Mouse (Mus musculus) cerebellum, adult 8-10 months (tissue): ENCODE measurements around the gene Cenpl.

ENCODE experiments used
- DNase-seq: peaks from one replicate; pipeline ENCODE4 v3.0.0; 2022

Gene Cenpl

DNA sequence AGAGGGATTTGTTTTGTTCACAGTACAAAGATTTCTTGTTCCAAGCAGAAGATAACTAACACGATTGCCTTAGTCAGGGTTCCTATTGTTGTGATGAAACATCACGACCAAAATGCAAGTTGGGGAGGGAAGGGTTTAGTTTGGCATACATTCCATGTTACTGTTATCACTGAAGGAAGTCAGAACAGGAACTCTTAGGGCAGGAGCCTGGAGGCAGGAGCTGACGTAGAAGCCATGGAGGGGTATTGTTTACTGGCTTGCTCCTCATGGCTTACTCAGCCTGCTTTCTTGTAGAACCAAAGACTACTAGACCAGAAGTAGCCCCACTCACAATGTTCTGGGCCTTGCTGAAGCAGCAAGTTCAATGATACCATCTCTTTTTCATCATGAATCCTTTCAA is 23.5 kb upstream of the Cenpl start:
- DNase-seq: no peak

DNA sequence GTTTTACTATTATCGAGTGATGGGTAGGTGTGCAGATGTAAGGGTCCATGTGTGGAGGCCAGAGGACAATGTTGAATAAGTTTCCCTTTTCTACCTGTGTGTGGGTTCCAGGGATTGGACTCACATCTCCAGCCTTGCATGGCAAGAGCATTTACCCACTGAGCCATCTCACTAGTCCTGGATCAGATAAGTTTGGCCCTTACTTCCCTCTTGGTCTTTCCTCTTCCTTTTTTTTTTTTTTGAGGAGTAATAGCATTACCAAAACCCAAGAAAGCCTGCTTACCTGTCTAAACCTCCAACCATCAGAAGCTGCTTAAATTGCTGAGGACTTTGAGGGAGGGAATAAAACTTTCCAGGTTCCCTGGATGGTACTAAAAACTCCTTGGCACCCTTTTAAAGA is 13.3 kb upstream of the Cenpl start:
- DNase-seq: no peak

DNA sequence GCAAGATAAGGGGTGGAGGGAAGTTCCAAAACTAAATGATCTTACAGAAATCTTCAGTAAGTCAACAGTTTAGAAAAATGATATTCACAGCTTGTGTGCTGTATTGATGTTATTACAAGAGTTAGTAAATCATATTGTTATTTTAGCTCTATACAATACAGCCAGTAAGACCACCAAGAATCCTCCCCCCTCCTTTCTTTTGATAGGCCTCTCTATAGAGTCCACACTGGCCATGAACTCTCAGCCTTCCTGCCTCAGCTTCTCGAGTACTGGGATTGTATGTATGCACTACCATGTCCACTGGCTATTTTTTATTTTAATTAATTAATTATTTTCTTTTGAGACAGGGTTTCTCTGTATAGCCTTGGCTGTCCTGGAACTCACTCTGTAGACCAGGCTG is 7.2 kb upstream of the Cenpl start:
- no peak for DNase-seq

DNA sequence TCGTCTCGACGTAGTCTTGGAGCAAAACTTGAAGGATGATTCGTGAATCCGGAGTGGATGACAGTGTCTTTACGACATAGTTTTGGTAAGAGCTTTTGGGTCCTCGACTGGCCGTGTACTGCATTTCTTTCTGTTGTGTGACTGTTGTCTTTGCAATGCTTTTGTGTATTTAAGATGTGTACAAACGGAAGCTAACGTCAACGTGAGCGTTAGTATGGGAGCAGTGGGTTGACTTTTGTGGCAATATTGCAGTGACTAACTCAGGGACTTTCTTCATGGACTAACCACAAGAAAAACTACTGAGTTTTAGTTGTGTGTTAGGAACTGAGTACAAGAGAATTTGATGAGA is 733 bp downstream of the Cenpl start:
- no peak for DNase-seq

DNA sequence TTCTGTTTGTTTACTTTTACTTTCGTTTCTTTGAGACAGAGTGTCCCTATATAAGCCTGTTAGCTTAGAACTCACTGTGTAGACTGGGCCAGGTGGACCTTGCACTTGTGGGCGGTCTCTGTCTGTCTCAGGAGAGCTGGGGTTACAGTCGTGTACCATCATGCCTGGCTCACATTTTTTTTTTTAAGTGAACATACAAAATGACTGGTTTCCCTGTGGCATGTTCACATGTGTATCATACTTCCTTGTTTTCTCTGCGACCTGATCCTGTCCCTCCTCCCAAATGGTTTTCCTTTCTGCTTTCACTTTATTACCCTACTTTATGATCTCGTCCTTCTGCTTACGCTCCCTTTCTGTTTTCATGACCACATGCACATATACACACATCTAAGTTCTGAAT is 5.7 kb downstream of the Cenpl start:
- no peak for DNase-seq

DNA sequence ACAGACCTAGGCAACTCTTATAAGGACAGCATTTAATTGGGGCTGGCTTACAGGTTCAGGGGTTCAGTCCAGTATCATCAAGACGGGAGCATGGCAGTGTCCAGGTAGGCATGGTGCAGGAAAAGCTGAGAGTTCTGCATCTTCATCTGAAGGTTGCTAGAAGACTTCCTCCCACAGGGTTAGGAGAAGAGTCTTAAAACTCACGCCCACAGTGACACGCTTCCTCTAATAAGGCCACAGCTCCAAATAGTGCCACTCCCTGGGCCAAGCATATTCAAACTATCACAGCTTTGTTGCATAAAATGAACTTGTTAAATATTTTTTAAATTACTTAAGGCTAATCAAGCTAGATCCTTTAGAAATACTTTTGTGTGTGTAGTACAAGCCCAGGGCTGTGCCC is 6.7 kb downstream of the Cenpl start:
- no peak for DNase-seq

GRCm38 (mm10) chr1:161099721-161100405 is 29.4 kb downstream of the Cenpl start:
- DNase-seq: no peak

- DNase-seq: no peak
Observed at GRCm38 (mm10) chr1:161103842-161104241, 33.3 kb downstream of the Cenpl start.

DNA sequence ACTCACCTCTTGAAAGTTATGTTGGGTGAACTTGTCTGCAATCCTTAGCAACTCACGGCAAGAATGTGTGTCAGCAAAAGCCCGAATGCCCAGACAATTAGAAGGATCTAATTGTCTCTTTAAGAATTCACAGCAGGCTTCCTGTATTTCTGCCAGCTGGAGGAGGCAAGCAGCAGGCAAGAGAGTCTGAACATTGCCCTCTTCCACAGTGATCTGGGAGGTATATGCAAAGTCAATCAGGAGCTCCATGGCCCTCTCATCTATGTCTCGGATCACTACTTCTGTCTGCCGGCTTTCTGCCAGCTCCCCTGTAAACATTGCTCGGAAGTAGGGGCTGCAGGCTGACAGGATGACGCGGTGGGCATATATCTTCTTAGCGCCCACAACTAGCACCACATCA is 38.7 kb downstream of the Cenpl start:
- no peak for DNase-seq

DNA sequence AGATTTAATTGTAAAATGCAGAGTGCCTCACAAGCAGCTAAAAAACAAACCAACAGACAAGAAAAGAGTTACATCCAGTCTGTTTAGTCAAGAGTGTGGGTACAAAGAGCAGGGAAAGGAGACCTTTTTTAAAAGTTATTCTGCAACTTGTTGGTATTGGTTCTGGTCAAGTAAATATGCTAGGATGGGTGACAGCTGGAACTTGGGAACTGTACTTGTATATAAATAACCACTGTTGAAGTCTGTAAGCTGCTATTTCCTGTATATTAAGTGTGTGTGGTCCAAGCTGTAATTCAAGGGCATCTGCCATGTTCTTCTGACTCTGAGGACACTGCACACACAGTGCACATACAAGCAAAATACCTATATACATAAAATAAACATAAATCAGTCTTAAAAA is 44.1 kb downstream of the Cenpl start:
- no peak for DNase-seq

- no peak for DNase-seq
Observed at GRCm38 (mm10) chr1:161122661-161123418, 52.3 kb downstream of the Cenpl start.

DNA sequence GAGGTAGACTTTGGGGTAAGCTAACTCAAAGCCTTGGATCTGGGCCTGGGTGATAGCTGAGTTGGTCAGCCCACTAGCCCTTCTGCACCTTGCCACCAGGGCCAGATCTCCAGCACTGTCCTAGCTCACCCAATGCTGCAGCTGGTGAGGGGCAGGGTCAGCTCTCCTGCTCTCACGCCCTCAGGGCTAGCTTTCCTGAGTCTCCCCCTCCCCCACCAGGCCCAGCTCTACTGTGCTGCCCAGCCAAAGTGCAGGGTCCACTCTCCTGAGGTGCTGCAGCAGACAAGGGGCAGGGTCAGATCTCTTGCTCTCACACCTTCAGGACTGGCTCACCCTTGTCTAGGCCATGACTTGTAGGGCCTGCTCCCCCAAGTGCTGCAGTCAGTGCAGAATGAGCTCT is 55.9 kb downstream of the Cenpl start:
- DNase-seq: no peak

DNA sequence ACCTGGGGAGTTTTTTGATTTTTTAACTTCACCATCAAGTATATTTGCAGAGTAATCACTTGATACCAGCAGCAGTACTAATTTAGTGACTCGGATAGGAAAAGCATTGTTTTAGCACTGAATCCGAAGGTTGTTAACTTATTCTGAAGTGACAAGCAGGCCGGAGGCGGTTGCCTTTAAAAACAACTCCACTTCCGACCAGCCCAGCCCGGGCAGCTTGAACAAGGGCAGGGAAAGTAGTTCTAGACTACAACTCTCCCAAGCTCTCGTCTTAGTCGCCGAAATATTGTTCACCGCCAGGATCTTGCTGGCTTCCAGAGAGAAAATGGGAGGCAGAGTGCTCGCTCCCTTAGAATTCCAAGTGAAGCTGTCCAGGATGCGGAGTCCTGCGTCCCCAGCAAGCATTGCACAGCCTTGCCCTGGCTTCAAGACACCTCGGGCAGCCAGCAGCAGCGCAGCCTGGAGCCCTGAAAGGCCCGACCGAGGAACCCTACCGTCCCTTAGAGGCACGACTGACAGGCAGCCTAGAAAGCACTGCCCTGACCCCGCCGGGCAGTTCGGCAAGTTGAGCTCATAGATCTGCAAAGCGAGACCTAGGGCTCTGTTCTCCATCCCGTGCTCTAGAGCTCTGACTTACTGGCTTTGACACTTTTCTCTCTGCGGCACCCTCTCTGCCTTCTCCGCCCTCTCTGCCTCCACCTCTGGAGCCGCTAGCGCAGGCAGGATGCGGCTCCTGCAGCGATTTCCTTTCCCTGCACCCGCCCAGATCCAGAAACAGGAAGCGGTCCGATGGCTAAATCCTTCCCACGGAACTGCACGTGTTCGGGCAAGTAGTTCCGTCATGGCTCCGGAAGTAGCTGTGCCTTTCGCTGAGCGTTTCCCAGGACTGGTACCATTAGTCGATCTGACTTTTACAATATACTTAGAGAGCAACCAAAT is 60.5 kb downstream of the Cenpl start, which contains the start of gene Klhl20:
TSS of gene Klhl20 (minus strand) at position 786 of the 939 bp plus-strand sequence.
- peak; percentile 95 for DNase-seq
